Mouse (Mus musculus) 3T3-L1 (cell line): Measurements from ENCODE around the gene Krtap14.

Experiments used
- DNase-seq: peaks from one replicate; pipeline ENCODE4 v3.0.0-alpha.2; 2015; ENCODE audit warnings: low read depth, low spot score

Gene Krtap14

DNA sequence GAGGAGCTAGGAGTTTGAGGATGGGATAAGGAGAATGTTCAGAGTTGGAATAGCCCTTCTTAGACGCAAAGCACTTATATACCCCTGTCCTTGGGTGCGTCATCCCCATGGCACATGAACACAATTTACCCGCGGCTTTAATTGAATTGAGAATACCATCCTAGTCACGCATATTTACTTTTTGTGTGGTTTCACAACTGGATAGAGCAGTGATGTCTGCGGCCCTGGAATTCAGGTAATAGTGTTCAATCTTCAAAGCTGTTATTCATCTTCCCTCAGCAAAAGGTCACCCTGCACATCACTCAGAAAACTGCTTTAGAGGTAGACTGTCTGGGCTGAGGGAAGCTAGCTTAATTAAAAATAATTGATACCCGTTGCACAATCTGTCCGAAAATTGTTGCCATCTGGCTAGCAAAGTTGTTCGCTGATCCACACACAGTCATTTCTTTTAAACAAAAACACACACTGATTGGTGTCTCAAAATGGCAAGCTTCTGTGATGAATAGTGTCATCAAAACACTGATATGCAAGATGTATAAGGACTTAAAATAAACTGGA lies at the start of gene Krtap14:
Krtap14 (minus strand) TSS at position 51 of the 558 bp plus-strand sequence.
- no peak for DNase-seq

- no peak for DNase-seq
Observed at GRCm38 (mm10) chr16:88874169-88874568, 48.2 kb upstream of the Krtap14 start, which contains the start of gene Krtap19-2. Gene Krtap19-2 (minus strand): TSS chr16:88874269.

DNA sequence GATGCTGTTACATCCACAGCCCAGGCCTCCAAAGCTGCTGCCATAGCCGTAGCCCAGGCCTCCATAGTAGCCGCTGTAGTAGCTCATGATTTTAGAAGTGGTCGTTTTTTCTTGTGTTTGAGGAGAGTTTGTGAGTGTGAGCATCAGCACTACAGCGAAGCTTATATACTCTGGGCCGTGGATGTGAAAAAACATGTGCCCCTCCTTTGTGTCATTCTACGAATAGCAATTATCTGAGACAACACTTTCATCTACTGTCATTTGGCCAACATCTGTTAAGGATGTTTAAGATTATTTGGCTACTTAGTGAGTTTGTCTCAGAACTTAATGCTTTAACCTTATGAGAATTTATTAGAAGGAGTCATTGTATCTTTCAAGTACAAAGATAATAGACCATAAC lies 43.4 kb upstream of the Krtap14 start, which contains the start of gene Krtap19-1:
Krtap19-1 (minus strand) TSS at position 101 of the 400 bp plus-strand sequence.
- DNase-seq = no peak

GRCm38 (mm10) chr16:88864887-88865407 lies 39.0 kb upstream of the Krtap14 start:
- no peak for DNase-seq

DNA sequence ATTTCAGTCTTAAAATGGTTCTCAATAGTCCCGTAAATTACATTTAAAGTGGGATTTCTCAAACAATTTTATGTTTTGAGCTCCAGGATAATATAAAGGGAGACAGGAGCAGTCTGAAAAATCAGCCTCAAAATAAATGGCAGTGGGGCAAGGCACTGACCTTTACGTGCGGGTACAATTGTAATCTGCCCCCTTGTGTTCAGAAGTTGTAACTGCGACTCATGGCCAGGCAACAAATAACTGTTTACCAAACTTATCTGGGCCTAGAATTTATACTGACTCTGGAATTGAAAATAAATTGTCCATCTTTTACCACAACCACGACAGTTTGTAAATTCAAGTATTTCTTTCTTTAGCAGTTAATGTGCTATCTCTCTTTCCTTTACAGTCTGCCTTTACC lies 25.5 kb upstream of the Krtap14 start:
- peak; percentile 51 for DNase-seq

DNA sequence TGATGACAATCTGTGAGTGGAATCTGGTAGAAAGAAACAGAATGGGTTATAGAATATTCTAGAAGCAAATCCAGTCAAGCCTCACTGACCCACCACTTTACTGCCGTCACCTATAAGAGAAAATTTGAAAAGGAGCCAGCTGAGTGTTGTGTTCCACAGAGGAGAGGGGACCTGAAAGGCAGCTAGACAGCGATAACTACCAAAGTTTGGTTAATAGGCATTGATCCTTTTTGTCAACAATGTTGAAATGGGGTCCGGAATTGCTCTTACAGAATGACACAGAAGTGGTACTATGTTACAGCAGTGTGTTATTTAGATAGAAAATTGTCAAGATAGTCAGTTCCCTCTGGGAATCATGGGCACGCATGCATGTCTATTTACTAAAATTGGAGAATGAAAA lies 22.6 kb upstream of the Krtap14 start:
- no peak for DNase-seq

- DNase-seq = no peak
Observed at GRCm38 (mm10) chr16:88847363-88847762, 21.4 kb upstream of the Krtap14 start.

DNA sequence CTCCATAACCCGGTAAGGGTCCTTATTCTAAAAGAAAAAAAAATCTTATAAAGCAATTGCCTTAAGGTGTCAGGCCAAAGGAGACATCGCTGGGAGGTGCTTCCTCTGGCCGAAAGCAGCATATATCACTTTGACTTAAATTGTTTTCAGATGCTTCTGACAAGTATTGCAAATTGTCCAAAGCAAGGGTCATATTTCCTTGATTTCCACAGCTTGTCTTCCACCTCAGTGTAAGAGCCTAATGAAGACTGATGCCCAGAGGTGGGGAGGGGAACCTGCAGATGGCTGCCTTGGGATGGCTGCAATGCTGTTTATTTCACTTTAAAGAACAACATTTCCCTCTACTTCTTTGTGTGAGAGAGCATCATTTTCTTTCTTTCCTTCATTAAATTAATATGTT lies 1.0 kb upstream of the Krtap14 start:
- no peak for DNase-seq

- peak; percentile 50 for DNase-seq
Observed at GRCm38 (mm10) chr16:88823736-88824135, 2.2 kb downstream of the Krtap14 start.

- DNase-seq = no peak
Observed at GRCm38 (mm10) chr16:88820066-88820465, 5.9 kb downstream of the Krtap14 start, which contains the start of gene Krtap15. Gene Krtap15 (plus strand): TSS chr16:88820215.

- DNase-seq = no peak
Observed at GRCm38 (mm10) chr16:88811827-88812226, 14.1 kb downstream of the Krtap14 start, which contains the start of gene Gm20741. Gene Gm20741 (minus strand): TSS chr16:88812220.

DNA sequence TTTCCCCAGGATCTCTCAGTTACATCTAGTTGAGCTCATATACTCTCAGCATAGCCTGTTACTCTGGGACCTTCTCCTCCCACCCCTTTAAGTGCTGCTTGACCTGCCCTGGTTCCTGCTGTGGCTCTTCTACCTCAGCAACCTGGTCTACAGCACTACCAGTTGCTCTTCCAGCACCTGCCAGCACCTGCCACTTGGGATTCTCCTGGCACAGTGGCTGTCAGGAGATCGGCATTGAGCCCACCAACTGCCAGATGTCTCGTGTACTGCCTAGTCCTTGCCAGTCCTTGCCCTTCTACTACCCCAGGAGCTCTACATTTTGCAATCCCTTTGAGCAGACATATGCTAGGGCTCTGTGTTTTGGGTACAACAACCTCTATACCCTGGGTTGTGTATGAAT lies 39.2 kb downstream of the Krtap14 start:
- no peak for DNase-seq

DNA sequence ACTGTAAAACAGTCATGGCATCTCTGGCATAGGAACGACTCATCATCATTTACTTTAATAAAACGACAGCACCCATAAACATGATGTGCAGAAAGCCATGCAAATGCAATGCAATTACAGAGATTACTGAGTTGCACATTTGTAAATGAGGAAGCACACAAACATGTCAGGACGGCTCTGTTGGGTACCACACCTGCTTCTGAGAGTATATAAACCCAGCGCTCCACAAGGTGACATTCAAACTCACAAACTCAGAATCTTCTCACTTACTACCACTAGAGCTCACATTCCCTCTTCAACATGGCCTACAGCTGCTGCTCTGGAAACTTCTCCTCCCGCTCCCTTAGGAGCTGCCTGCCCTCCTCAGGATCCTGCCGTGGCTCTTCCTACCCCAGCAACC lies 48.3 kb downstream of the Krtap14 start, which contains the start of gene Gm5965:
Gm5965 (plus strand) TSS at position 301 of the 400 bp plus-strand sequence.
- DNase-seq = no peak

- DNase-seq = no peak
Observed at GRCm38 (mm10) chr16:88774106-88774505, 51.8 kb downstream of the Krtap14 start, which contains the start of gene 2310057N15Rik. Gene 2310057N15Rik (minus strand): TSS chr16:88774206.
